In genomic region chr12:100474661-100475321, GRCm38 (mm10) we compare ENCODE assay signal across 15 mouse cellular contexts.
"Had no signal": no experiment of that assay in that cellular context is flagged by ENCODE, and none has a peak within 500 bp of the region (broad histone marks: within the 10 kb centered on the region; RNA-seq: fewer than 3 reads in every experiment).

No protein-coding gene starts in this region.

- H3K9me3 ChIP-seq: limb, embryonic 15.5 days; neural tube, embryonic 15.5 days had no signal

- H3K27ac ChIP-seq: kidney, postnatal 0 days; layer of hippocampus, adult 2 months; limb, embryonic 15.5 days; liver, embryonic 14.5 days; neural tube, embryonic 15.5 days; stomach, postnatal 0 days had no signal

- H3K4me2 ChIP-seq: limb, embryonic 15.5 days; neural tube, embryonic 15.5 days had no signal

- H3K27me3 ChIP-seq: limb, embryonic 15.5 days; neural tube, embryonic 15.5 days had no signal

- DNase-seq: kidney, adult 9 months; kidney, postnatal 36 days; midbrain, embryonic 14.5 days; right cerebral cortex, adult 18-20 months; right cerebral cortex, postnatal 25 days; thymus, adult 2 months; thymus, postnatal 36 days had no signal

- ATAC-seq: inflammation-experienced regulatory T-cells, adult 6 months had no signal

- H3K9ac ChIP-seq: limb, embryonic 15.5 days; liver, embryonic 14.5 days; neural tube, embryonic 15.5 days had no signal

- H3K4me3 ChIP-seq: layer of hippocampus, adult 2 months; limb, embryonic 15.5 days; myocyte; neural tube, embryonic 15.5 days had no signal

- H3K36me3 ChIP-seq: neural tube, embryonic 15.5 days had no signal

- H3K4me1 ChIP-seq: limb, embryonic 15.5 days; neural tube, embryonic 15.5 days had no signal
